Mouse (Mus musculus): Measurements from ENCODE around the gene Ghrh. TPM values are rescaled to one million over a fixed set of nuclear protein-coding genes. Genes with fewer than 3 reads are reported as not detected.

Gene Ghrh
- polyA plus RNA-seq, 2 experiments = 0.56 to 0.65 TPM

DNA sequence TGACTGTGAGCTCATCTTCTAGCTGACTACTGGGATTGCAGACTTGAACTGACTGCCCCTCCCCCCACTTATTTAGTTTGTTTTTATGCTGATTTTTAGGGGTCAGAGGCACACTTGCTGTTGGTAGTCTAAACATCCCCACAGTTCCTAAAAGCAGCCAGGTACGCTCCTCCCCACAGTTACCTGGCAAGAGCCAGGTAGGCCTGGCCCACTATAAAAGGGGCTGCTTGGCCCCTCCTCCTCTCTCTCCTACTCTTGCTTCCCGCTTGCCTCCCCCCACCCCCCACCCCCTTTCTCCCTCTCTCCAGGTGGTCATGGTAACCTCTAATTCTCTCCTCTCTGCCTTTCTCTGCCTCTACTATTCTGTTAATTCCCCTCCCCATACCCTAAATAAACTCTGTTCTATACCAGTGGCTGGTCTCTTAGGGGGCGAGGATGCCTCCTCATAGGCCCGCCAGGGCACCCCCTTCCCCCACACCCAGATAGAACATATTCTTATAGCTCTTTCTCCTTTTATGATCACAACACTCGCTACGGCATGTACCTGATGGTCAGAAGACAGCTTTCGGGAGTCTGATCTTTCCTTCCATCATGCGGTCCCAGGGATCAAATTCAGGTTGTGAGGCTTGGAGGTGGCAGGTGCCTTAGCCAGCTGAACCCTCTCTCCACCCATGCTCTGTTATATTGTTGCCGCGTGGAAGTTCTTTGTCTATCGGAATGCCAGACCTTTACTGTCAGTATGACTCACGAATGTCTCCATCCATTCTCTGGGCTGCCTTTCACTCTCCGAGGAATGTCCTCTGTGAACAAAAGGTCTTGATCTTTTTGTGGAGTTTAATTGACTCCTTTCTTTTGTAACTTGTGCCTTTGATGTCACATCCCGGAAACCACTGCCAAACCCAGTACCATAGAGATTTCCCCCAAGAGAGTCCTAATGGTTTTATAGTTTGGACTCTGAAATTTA is 28.8 kb upstream of the Ghrh start:
- ATAC-seq (ENCODE audit: low FRiP score, low read depth) (no peak), DNase-seq (ENCODE audit: low spot score) (no peak)
- H3K36me3 ChIP-seq (ENCODE audit: control insufficient read depth, insufficient read depth, low read length) = peaks cover 26% of the 10 kb centered on the region
- H3K4me2 ChIP-seq (replicated peaks; ENCODE audit: low read depth, low read length, severe bottlenecking) = no peak overlapping the region
- H3K9me3 ChIP-seq (ENCODE audit: control insufficient read depth, low read length) = no peaks in the 10 kb centered on the region
- TF ChIP-seq POLR2A (IDR thresholded peaks at IDR 0.05; ENCODE audit: borderline replicate concordance, extremely low read depth, insufficient read depth, insufficient read length) = no peak
- no peak overlapping the region for H3K9ac ChIP-seq (ENCODE audit: low read depth, low read length, severe bottlenecking)
- 37% methylated on average over 14 of the region's 14 CpGs for WGBS
- 0 out of 2 replicates have a peak overlapping the region, but pooled peaks have one; percentile 26 for H3K27ac ChIP-seq (replicated peaks; ENCODE audit: low read depth, low read length)
- H3K27me3 ChIP-seq (ENCODE audit: control insufficient read depth, insufficient read depth, low read length) = no peaks in the 10 kb centered on the region
- H3K4me3 ChIP-seq (replicated peaks; ENCODE audit: low read length) = no peak overlapping the region
- peaks cover 7% of the 10 kb centered on the region; the same call in 1 of the 2 replicates for H3K4me1 ChIP-seq (ENCODE audit: control insufficient read depth, insufficient read depth, low read length)

DNA sequence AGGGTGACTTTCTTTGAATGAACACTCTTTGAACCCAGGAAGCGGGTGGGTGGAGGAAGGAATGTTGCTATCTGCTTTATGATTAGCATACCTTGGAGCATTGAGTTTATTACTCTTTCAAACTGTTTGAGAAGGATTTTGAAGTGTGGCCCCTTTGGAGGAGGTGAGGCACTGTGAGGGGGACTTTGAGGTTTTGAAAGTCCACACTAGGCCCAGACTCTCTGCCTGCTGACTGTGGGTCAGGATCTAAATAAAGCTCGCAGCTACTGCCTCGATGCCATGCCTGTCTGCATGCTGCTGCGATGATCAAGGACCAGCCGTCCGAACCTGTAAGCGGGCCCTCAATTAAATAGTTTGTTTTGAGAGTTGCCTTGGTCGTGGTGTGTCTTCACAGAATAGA is 27.7 kb upstream of the Ghrh start:
- no peak for DNase-seq (ENCODE audit: low spot score)
- H3K9ac ChIP-seq (ENCODE audit: low read depth, low read length, severe bottlenecking) = no peak overlapping the region

DNA sequence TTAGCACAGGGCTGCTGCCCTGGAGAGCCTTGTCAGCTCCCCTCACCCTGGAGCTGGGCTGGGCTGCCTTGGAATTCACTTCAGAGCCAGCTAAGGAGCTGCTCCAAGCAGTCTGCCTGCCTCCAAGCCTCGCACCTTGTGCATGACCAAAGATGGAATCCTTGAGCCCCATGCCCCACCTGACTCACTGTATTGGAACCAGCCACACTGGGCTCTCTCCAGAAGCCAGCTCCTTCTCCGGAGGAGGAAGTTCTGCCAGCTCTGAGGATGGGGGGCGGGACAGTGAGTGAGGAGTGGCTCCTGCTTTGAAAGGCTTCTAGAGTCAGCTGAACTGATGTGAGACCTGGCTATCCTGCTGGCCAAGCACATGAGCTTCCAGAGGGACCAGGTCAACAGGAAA is 26.4 kb upstream of the Ghrh start:
- H3K9ac ChIP-seq (ENCODE audit: low read depth, low read length, severe bottlenecking) = no peak overlapping the region
- no peak for ATAC-seq (ENCODE audit: low FRiP score, low read depth)
- H3K4me2 ChIP-seq (replicated peaks; ENCODE audit: low read depth, low read length, severe bottlenecking) = no peak overlapping the region
- H3K36me3 ChIP-seq (ENCODE audit: control insufficient read depth, insufficient read depth, low read length) = peaks cover 11% of the 10 kb centered on the region; the same call in 1 of the 2 replicates
- no peaks in the 10 kb centered on the region for H3K9me3 ChIP-seq (ENCODE audit: control insufficient read depth, low read length)
- H3K27me3 ChIP-seq (ENCODE audit: control insufficient read depth, insufficient read depth, low read length) = no peaks in the 10 kb centered on the region
- no peak for TF ChIP-seq POLR2A (IDR thresholded peaks at IDR 0.05; ENCODE audit: borderline replicate concordance, extremely low read depth, insufficient read depth, insufficient read length)
- 82% methylated on average over 3 of the region's 3 CpGs for WGBS
- H3K27ac ChIP-seq (replicated peaks; ENCODE audit: low read depth, low read length) = no peak overlapping the region
- H3K4me1 ChIP-seq (ENCODE audit: control insufficient read depth, insufficient read depth, low read length) = peaks cover 8% of the 10 kb centered on the region; the same call in 1 of the 2 replicates
- DNase-seq (ENCODE audit: low spot score) = no peak
- H3K4me3 ChIP-seq (replicated peaks; ENCODE audit: low read length) = no peak overlapping the region

More for the DNA sequence above, 27.7 kb upstream of the Ghrh start:
- 48% methylated on average over 8 of the region's 8 CpGs for WGBS
- Histone ChIP-seq H3K36me3 (ENCODE audit: control insufficient read depth, insufficient read depth, low read length) (peaks cover 22% of the 10 kb centered on the region), H3K9me3 (ENCODE audit: control insufficient read depth, low read length) (no peaks in the 10 kb centered on the region), H3K4me1 (ENCODE audit: control insufficient read depth, insufficient read depth, low read length) (peaks cover 7% of the 10 kb centered on the region; the same call in 1 of the 2 replicates), H3K4me3 (replicated peaks; ENCODE audit: low read length) (no peak overlapping the region), H3K27me3 (ENCODE audit: control insufficient read depth, insufficient read depth, low read length) (no peaks in the 10 kb centered on the region), H3K4me2 (replicated peaks; ENCODE audit: low read depth, low read length, severe bottlenecking) (no peak overlapping the region), H3K27ac (replicated peaks; ENCODE audit: low read depth, low read length) (no peak overlapping the region)
- TF ChIP-seq POLR2A (IDR thresholded peaks at IDR 0.05; ENCODE audit: borderline replicate concordance, extremely low read depth, insufficient read depth, insufficient read length) = no peak
- no peak for ATAC-seq (ENCODE audit: low FRiP score, low read depth)

DNA sequence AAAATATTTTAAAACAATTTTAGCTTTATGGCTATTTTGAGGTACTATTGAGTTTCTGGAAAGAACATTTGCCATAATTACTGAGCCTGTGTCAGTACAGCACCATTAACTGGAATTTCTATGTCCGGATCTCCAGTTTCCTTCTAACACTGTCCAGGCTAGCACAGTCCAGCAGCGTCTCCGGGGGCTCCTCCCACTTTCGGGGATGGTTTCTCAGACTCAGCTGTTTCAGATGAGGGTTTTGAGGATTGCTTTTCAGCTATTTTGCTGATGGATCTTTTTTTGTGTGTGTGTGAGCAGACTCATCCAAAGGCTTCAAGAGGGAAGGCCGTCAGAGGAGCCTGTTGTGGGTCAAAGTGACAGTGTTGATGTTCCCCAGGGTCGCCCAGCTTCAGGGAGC is 24.4 kb upstream of the Ghrh start:
- Histone ChIP-seq H3K9me3 (ENCODE audit: control insufficient read depth, low read length) (no peaks in the 10 kb centered on the region), H3K27me3 (ENCODE audit: control insufficient read depth, insufficient read depth, low read length) (no peaks in the 10 kb centered on the region), H3K27ac (replicated peaks; ENCODE audit: low read depth, low read length) (no peak overlapping the region), H3K4me3 (replicated peaks; ENCODE audit: low read length) (no peak overlapping the region), H3K4me2 (replicated peaks; ENCODE audit: low read depth, low read length, severe bottlenecking) (no peak overlapping the region), H3K4me1 (ENCODE audit: control insufficient read depth, insufficient read depth, low read length) (peaks cover 17% of the 10 kb centered on the region), H3K9ac (ENCODE audit: low read depth, low read length, severe bottlenecking) (no peak overlapping the region), H3K36me3 (ENCODE audit: control insufficient read depth, insufficient read depth, low read length) (peaks cover 11% of the 10 kb centered on the region; the same call in 1 of the 2 replicates)
- ATAC-seq (ENCODE audit: low FRiP score, low read depth) (no peak), DNase-seq (ENCODE audit: low spot score) (no peak)
- no peak for TF ChIP-seq POLR2A (IDR thresholded peaks at IDR 0.05; ENCODE audit: borderline replicate concordance, extremely low read depth, insufficient read depth, insufficient read length)
- WGBS = 67% methylated on average over 6 of the region's 6 CpGs

DNA sequence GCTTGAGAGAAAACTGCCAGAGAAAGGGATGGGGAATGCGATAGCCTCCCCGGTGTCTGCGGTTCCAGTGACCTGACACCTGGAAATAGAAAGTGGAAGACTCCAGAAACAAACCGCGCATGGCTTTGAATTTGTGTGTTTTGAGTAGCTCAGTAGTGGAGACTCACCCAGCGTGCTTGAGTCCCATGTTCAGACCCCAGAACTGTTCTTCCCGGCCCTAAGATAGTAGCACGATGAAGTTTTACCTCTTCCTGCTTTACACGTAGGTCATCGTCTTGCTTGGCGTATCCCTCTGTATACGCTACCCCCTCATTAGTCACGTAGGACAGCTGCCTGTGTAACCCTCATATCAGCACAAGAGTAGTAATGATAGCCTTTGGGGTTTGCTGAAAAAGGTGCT is 20.7 kb upstream of the Ghrh start:
- no peaks in the 10 kb centered on the region for H3K27me3 ChIP-seq (ENCODE audit: control insufficient read depth, insufficient read depth, low read length)
- WGBS = 5% methylated on average over 13 of the region's 13 CpGs
- H3K9ac ChIP-seq (ENCODE audit: low read depth, low read length, severe bottlenecking) = peak overlapping the region; percentile 92
- H3K4me3 ChIP-seq (replicated peaks; ENCODE audit: low read length) = peak overlapping the region; percentile 80
- peaks cover 8% of the 10 kb centered on the region; the same call in 1 of the 2 replicates for H3K36me3 ChIP-seq (ENCODE audit: control insufficient read depth, insufficient read depth, low read length)
- no peaks in the 10 kb centered on the region for H3K9me3 ChIP-seq (ENCODE audit: control insufficient read depth, low read length)
- TF ChIP-seq POLR2A (IDR thresholded peaks at IDR 0.05; ENCODE audit: borderline replicate concordance, extremely low read depth, insufficient read depth, insufficient read length) = no peak
- ATAC-seq (ENCODE audit: low FRiP score, low read depth) (no peak; the same call in 1 of the 2 replicates), DNase-seq (ENCODE audit: low spot score) (no peak)
- peak overlapping the region; percentile 86 for H3K27ac ChIP-seq (replicated peaks; ENCODE audit: low read depth, low read length)
- peaks cover 10% of the 10 kb centered on the region for H3K4me1 ChIP-seq (ENCODE audit: control insufficient read depth, insufficient read depth, low read length)
- peak overlapping the region; percentile 83 for H3K4me2 ChIP-seq (replicated peaks; ENCODE audit: low read depth, low read length, severe bottlenecking)

All from limb, embryonic 14.5 days (tissue).